In genomic region chr5:131430109-131430508, GRCm38 (mm10) we compare ENCODE assay signal across 9 mouse cellular contexts.
DNase-seq lines count a peak whose midpoint lies in the region; ATAC-seq lines count a peak whose summit lies in the region.
"Had no signal": no experiment of that assay in that cellular context is flagged by ENCODE, and none has a peak within 500 bp of the region (broad histone marks: within the 10 kb centered on the region; RNA-seq: fewer than 3 reads in every experiment).

No protein-coding gene starts in this region.

- H3K27ac ChIP-seq in hindbrain, embryonic 10.5 days = no peak overlapping the region
- H3K27ac ChIP-seq in hindbrain, embryonic 13.5 days = no peak overlapping the region
- no peak overlapping the region for H3K27ac ChIP-seq in intestine, embryonic 14.5 days (ENCODE audit: low read depth)
- no peak overlapping the region for H3K27ac ChIP-seq in neural tube, embryonic 11.5 days (ENCODE audit: low read depth, low read length)
- H3K27ac ChIP-seq: limb, embryonic 13.5 days had no signal

- WGBS in hindbrain, embryonic 10.5 days = 30% methylated on average over 8 of the region's 8 CpGs
- 33% methylated on average over 8 of the region's 8 CpGs for WGBS in hindbrain, embryonic 13.5 days
- 24% methylated on average over 8 of the region's 8 CpGs for WGBS in intestine, embryonic 14.5 days
- 30% methylated on average over 8 of the region's 8 CpGs for WGBS in neural tube, embryonic 11.5 days

- peaks cover 9% of the 10 kb centered on the region; the same call in 1 of the 2 replicates for H3K27me3 ChIP-seq in hindbrain, embryonic 10.5 days (ENCODE audit: insufficient read depth, poor library complexity, severe bottlenecking)
- peaks cover 5% of the 10 kb centered on the region; the same call in 1 of the 2 replicates for H3K27me3 ChIP-seq in hindbrain, embryonic 13.5 days
- no peaks in the 10 kb centered on the region for H3K27me3 ChIP-seq in intestine, embryonic 14.5 days (replicated peaks; ENCODE audit: control insufficient read depth, insufficient read depth, low read length)
- no peaks in the 10 kb centered on the region for H3K27me3 ChIP-seq in neural tube, embryonic 11.5 days (ENCODE audit: control insufficient read depth, insufficient read depth, low read length)

- no peak overlapping the region for H3K9ac ChIP-seq in hindbrain, embryonic 13.5 days
- no peak overlapping the region for H3K9ac ChIP-seq in intestine, embryonic 14.5 days (ENCODE audit: low read length)
- no peak overlapping the region for H3K9ac ChIP-seq in neural tube, embryonic 11.5 days (ENCODE audit: low read length)
- H3K9ac ChIP-seq: limb, embryonic 13.5 days had no signal

- H3K4me1 ChIP-seq in hindbrain, embryonic 10.5 days (replicated peaks) = no peaks in the 10 kb centered on the region
- peaks cover 11% of the 10 kb centered on the region for H3K4me1 ChIP-seq in hindbrain, embryonic 13.5 days (replicated peaks)
- H3K4me1 ChIP-seq in intestine, embryonic 14.5 days (replicated peaks; ENCODE audit: control insufficient read depth, insufficient read depth, low read length) = no peaks in the 10 kb centered on the region
- no peaks in the 10 kb centered on the region for H3K4me1 ChIP-seq in neural tube, embryonic 11.5 days (ENCODE audit: control insufficient read depth, insufficient read depth, low read length)

- no peaks in the 10 kb centered on the region for H3K9me3 ChIP-seq in hindbrain, embryonic 10.5 days
- no peaks in the 10 kb centered on the region for H3K9me3 ChIP-seq in hindbrain, embryonic 13.5 days
- H3K9me3 ChIP-seq in intestine, embryonic 14.5 days (ENCODE audit: control insufficient read depth, low read length) = no peaks in the 10 kb centered on the region
- H3K9me3 ChIP-seq in neural tube, embryonic 11.5 days (ENCODE audit: control insufficient read depth, low read length) = no peaks in the 10 kb centered on the region

- peak; percentile 61 for DNase-seq in hindbrain, embryonic 10.5 days (ENCODE audit: low spot score)
- DNase-seq in adrenal gland, postnatal 14 days = peak; percentile 71
- DNase-seq in embryo, embryonic 11.5 days (ENCODE audit: low read depth, low spot score) = peak; percentile 48
- DNase-seq in intestine, embryonic 14.5 days (ENCODE audit: low spot score) = peak; percentile 73
- peak; percentile 63 to 79 for DNase-seq in left cerebral cortex, postnatal 14 days (ENCODE audit: low spot score in 2 of 2)
- peak; percentile 70 for DNase-seq in neural tube, embryonic 11.5 days (ENCODE audit: low spot score)
- DNase-seq in urinary bladder, postnatal 36 days (ENCODE audit: low spot score in 2 of 2) = peak; percentile 23 to 39

- H3K4me3 ChIP-seq in hindbrain, embryonic 10.5 days = no peak overlapping the region
- H3K4me3 ChIP-seq in hindbrain, embryonic 13.5 days = no peak overlapping the region
- no peak overlapping the region for H3K4me3 ChIP-seq in intestine, embryonic 14.5 days (ENCODE audit: low read depth, low read length)
- H3K4me3 ChIP-seq in neural tube, embryonic 11.5 days (ENCODE audit: low read depth, low read length) = no peak overlapping the region
- H3K4me3 ChIP-seq: limb, embryonic 13.5 days had no signal

- intact Hi-C loops in left cerebral cortex, postnatal 14 days (cut with DNase I) = loop anchor here (1.0 kb wide), 1 partner anchor 568 kb away; no protein-coding TSS in a partner anchor

- no peak for ATAC-seq in hindbrain, embryonic 13.5 days (ENCODE audit: low FRiP score)
- ATAC-seq in intestine, embryonic 14.5 days (replicated peaks; ENCODE audit: low FRiP score, low TSS enrichment, low read depth) = peak; percentile 73
- no peak for ATAC-seq in neural tube, embryonic 11.5 days (ENCODE audit: insufficient read depth, low FRiP score, low TSS enrichment)

- H3K36me3 ChIP-seq in hindbrain, embryonic 10.5 days = no peaks in the 10 kb centered on the region
- H3K36me3 ChIP-seq in hindbrain, embryonic 13.5 days = no peaks in the 10 kb centered on the region
- H3K36me3 ChIP-seq in intestine, embryonic 14.5 days (ENCODE audit: control insufficient read depth, insufficient read depth, low read length) = no peaks in the 10 kb centered on the region
- H3K36me3 ChIP-seq in neural tube, embryonic 11.5 days (ENCODE audit: control insufficient read depth, insufficient read depth, low read length) = no peaks in the 10 kb centered on the region
- H3K36me3 ChIP-seq: limb, embryonic 13.5 days had no signal

- no peak overlapping the region for H3K4me2 ChIP-seq in hindbrain, embryonic 13.5 days
- no peak overlapping the region for H3K4me2 ChIP-seq in intestine, embryonic 14.5 days (ENCODE audit: low read length)
- H3K4me2 ChIP-seq in neural tube, embryonic 11.5 days (ENCODE audit: low read depth) = no peak overlapping the region
- H3K4me2 ChIP-seq: limb, embryonic 13.5 days had no signal
